Mouse (Mus musculus) heart, postnatal 36 days (tissue): ENCODE data around the gene Hace1. TPM values are rescaled to one million over a fixed set of nuclear protein-coding genes. Genes with fewer than 3 reads are reported as not detected.

Source experiments
- DNase-seq, 2 experiments: peaks; one replicate each; pipeline ENCODE4 v3.0.0; 2021 to 2022
- intact Hi-C: fragments of 180-260 bp; cut with DNase I; formaldehyde crosslinking; loops from one replicate; pipeline ENCODE4 v1.15.1; 2025
- microRNA-seq, 2 experiments: library from miRNA; unstranded; fragments of <30 nt; microRNA quantifications; one replicate each; pipeline ENCODE4 v1.2.0; 2021; ENCODE audit warnings: borderline number of aligned reads in 2 of 2
- total RNA-seq, 2 experiments: library from RNA; stranded (reverse); gene quantifications; 2 replicates each; pipeline ENCODE4 v1.2.3; 2021

The Hace1 gene
- total RNA-seq, 2 experiments from 2014 or later, result 6.7 to 8.3 TPM

DNA sequence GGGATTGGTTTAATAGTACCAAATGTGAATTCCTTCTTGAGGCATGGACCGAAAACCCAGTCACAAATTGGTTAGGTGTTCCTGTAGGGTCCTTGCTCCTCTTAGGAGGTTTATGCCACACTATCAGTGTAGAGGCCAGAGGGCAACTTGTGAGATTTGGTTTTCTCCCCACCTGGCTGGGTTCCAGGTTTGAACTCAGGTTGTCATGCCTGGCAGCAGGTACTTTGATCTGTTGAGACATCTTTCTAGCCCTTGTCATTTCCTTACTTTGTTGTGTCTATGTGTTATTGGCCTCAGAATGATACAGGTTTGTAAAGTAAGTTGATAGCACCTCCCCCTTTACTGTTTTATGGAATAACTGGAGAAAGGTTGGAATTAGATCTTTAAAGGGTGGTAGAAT lies 117.9 kb downstream of the Hace1 start:
- intact Hi-C loops, result no loop called here
- DNase-seq, result no peak

DNA sequence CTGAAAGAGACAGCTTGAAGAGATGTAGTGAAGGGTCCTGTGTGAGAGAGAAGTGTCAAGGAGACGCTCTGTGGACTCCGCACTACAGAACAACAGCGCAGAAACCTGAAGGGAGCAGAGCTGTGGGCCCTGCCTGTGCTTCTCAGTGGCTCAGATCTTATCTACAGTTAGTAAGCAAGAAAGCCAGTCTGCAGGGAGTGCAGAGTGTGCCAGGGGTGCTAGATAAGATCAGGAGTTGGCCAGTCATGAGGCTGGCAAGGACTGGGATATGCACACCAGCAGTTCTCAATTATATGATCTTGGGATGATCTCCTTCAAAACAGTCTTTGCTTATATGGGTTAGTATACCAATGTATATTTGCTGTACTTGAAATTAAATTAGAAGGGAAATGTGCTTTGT lies 121.3 kb downstream of the Hace1 start:
- intact Hi-C loops, result no loop called here
- no peak for DNase-seq

DNA sequence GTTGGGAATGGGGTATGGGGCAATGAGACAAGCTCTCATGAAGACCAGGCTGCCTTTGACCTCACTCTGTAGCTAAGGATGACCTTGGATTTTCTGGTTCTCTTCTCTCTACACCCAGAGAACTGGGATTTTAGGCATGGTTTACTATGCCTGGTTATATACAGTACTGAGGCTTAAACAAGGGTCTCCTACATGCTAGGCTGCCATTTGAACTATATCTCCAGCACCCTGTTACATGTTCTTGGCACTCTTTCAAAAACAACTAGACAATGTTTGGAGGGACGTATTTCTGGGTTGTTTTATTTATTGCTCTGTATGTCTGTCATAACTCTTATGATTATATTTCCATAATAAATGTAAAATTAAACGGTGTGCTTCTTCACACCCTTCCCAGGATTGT lies 129.2 kb downstream of the Hace1 start:
- no peak for DNase-seq
- intact Hi-C loops, result no loop called here

DNA sequence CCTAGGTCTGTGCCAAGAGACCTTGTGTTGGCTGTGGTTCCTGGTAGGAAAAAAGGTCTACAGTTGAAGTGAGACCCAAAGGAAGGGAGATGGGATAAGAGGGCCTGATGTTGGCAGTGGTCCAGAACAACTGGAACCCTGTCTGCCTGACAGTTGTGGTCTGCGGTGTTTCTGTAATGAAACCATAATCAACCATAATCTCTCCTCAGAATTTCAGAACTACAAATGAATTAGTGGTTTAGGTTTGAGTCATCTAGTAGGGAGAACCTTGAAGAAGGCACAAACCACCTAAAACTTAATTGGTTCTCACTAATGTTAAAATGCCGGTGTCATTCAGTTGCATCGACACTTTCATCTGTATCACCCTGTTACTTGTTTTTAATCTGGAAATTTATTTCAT lies 133.2 kb downstream of the Hace1 start:
- no peak for DNase-seq
- intact Hi-C loops, result no loop called here

DNA sequence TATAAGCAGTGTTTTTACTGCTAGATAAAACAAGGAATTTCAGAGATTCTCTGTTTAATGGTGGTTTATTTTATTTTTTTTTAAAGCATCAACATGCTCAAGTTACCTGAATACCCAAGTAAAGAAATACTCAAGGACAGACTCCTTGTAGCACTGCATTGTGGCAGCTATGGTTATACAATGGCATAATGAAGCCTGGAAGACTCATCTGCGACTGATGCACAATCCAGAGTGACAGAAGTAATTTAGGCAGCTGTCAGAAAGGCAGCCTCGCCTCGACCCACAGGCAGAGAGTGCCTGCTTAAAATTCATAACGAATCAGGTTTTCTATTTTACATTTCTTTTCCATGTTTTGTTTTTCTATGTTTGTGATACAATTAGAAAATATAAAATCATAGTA lies 133.7 kb downstream of the Hace1 start:
- no peak for DNase-seq
- intact Hi-C loops, result no loop called here

Small RNA genes within 50 kb of the gene (microRNA-seq; reads per million reads assigned to microRNA genes)
- 0 reads per million in 2 experiments for gene Gm27731

Other genes with a start within 250 kb of the Hace1 start
- 10 to 100 TPM; 34.9 to 35.6 TPM for gene Bves, start 242.1 kb upstream of the Hace1 start, total RNA-seq
- gene Lin28b, start 91.4 kb upstream of the Hace1 start, total RNA-seq, result under 1 TPM; 0.16 to 0.17 TPM